Mouse (Mus musculus): ENCODE data around the gene Olfr473.
"Not testable (repeated sequence)": the region's sequence is repeated elsewhere in the genome, so short reads cannot be mapped to it uniquely, and the experiment has no call there.

Gene Olfr473

GRCm38 (mm10) chr7:107930146-107930545 lies at the start of gene Olfr473:
Olfr473 (plus strand) TSS chr7:107930446.
- DNase-seq (ENCODE audit: low read depth) = no peak

GRCm38 (mm10) chr7:107897602-107898001 lies 32.6 kb upstream of the Olfr473 start, which contains the start of gene Olfr472:
Olfr472 (plus strand) TSS chr7:107897902.
- DNase-seq (ENCODE audit: low read depth) = no peak

- DNase-seq (ENCODE audit: low read depth) = not testable (repeated sequence)
These were observed 22.3 kb downstream of the Olfr473 start for GRCm38 (mm10) chr7:107952539-107952938.

- DNase-seq (ENCODE audit: low read depth) = no peak
These were observed 24.1 kb downstream of the Olfr473 start, which contains the start of gene Olfr474 for GRCm38 (mm10) chr7:107954343-107954742. Olfr474 (plus strand) TSS chr7:107954643.

GRCm38 (mm10) chr7:107964503-107964902 lies 34.3 kb downstream of the Olfr473 start, which contains the start of gene Olfr476:
Olfr476 (plus strand) TSS chr7:107964803.
- no peak for DNase-seq (ENCODE audit: low read depth)
